Mouse (Mus musculus): Measurements from ENCODE around the gene Narf. TPM values are rescaled to one million over a fixed set of nuclear protein-coding genes. Genes with fewer than 3 reads are reported as not detected.

The Narf gene
- polyA plus RNA-seq (2017; shearing (Covaris generic)): 40.3 TPM

DNA sequence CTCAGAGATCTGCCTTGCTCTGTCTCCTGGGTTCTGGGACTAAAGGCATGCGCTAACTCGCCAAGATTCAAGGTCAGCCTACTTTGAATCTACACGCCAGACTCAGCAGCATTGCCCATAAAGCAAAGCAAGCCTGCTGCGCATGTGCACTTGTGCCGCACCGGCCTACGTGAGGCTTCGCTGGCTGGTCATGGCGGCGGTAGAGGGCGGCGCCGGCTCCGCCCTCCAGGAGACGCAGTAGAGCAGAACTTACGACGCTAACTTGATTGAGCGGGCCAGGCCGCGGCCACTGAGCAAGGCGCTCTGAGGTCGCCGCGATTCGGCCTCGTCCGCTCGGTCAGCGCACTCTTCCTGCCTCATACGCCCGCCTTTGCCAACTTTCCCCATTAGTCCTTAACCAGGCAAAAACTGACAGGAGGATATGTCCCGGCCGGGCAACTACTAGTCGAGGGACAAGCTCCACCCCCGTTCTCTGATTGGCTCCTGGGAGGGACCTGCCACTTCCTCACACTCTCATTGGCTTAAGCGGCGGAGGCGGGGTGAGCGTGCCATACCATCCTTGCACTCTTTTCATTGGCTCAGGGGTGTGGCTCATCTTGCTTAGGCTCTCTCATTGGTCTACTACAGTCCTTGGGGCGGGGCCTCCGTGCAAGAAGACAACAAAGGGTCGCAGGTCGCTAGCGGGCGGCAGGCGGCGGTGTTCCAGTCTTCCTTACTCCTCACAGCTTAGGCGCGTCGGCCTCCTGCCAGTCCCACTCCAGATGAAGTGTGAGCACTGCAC lies at the start of gene Narf:
Gene Narf, plus strand, starts transcription at position 690 of the 781 bp plus-strand sequence.

GRCm38 (mm10) chr11:121204161-121205006 lies 32.7 kb upstream of the Narf start, which contains the start of the genes Hexdc and Ogfod3:
Gene Hexdc, plus strand, starts transcription at chr11:121204433.
Gene Ogfod3, minus strand, starts transcription at chr11:121204711.

GRCm38 (mm10) chr11:121229018-121229439 lies 8.0 kb upstream of the Narf start, which contains the start of gene Cybc1:
Gene Cybc1, minus strand, starts transcription at chr11:121229322.

DNA sequence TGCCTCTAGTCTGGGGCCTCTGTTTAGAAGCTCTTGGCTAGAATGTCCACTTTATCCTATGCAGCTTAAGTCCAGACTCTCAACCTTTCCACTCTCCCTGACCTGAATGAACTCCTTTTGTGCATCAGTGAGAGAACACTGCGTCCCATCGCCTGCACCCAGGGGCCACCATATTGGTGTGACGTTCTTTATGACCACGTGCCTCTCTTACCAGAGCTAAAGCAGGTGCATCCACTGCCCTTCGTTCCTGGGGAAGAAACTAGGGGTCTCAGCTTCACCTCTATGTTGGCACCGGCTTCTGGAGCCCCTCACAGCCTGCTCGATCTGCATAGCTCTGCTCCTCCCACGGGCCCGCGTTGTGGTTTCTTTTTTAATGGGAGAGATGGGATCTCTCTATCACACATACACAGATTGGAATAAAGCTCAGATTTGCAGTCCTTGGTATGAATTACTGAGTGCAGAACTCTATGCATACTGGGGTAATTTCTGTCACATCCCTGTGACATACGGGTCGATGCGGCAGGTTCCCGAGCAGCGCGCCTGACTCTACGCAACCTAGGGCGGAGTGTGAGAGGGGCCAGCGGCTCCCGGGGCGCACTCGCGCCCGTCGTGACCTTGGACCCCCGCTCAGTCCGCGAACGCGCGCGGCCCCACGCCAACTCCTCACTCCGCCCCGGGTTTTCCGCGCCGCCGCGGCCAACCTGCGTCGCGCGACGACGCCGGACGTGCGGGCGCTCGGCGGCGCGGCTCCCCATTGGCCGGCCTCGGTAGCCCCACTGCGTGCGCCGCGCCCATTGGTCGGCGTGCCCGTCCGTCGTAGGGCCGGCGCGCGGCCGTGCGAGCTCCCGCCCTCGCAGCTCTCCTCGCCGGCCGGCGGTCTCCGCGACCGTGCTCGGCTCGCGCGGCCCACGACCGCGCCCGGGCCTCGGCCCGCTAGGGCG lies 22.4 kb downstream of the Narf start, which contains the start of gene Foxk2:
Gene Foxk2, plus strand, starts transcription at position 831 of the 941 bp plus-strand sequence.

Other genes with a start within 250 kb of the Narf start
- gene Csnk1d, start 245.9 kb upstream of the Narf start, polyA plus RNA-seq (2017; shearing (Covaris generic)): 103 TPM
- gene Cd7, start 197.8 kb upstream of the Narf start, polyA plus RNA-seq (2017; shearing (Covaris generic)): 73.1 TPM
- gene Sectm1b, start 173.7 kb upstream of the Narf start, polyA plus RNA-seq (2017; shearing (Covaris generic)): not detected
- gene Sectm1a, start 156.0 kb upstream of the Narf start, polyA plus RNA-seq (2017; shearing (Covaris generic)): not detected
- not detected for gene Tex19.2, start 118.6 kb upstream of the Narf start, polyA plus RNA-seq (2017; shearing (Covaris generic))
- not detected for gene Tex19.1, start 91.1 kb upstream of the Narf start, polyA plus RNA-seq (2017; shearing (Covaris generic))
- not detected for gene Uts2r, start 77.0 kb upstream of the Narf start, polyA plus RNA-seq (2017; shearing (Covaris generic))
- 2.6 TPM for gene Hexdc, start 32.8 kb upstream of the Narf start, polyA plus RNA-seq (2017; shearing (Covaris generic))
- gene Ogfod3, start 32.5 kb upstream of the Narf start, polyA plus RNA-seq (2017; shearing (Covaris generic)): 9.8 TPM
- 132 TPM for gene Cybc1, start 7.9 kb upstream of the Narf start, polyA plus RNA-seq (2017; shearing (Covaris generic))
- gene Foxk2, start 22.7 kb downstream of the Narf start, polyA plus RNA-seq (2017; shearing (Covaris generic)): 2.3 TPM
- gene Wdr45b, start 117.2 kb downstream of the Narf start, polyA plus RNA-seq (2017; shearing (Covaris generic)): 55.0 TPM
- gene Rab40b, start 151.0 kb downstream of the Narf start, polyA plus RNA-seq (2017; shearing (Covaris generic)): not detected
- gene Fn3krp, start 184.1 kb downstream of the Narf start, polyA plus RNA-seq (2017; shearing (Covaris generic)): 0.89 TPM
- 0.50 TPM for gene Fn3k, start 197.7 kb downstream of the Narf start, polyA plus RNA-seq (2017; shearing (Covaris generic))
- gene Tbcd, start 214.7 kb downstream of the Narf start, polyA plus RNA-seq (2017; shearing (Covaris generic)): 42.5 TPM